Mouse (Mus musculus) spleen, adult 2 months (tissue): ENCODE data around the gene Atg13. TPM values are rescaled to one million over a fixed set of nuclear protein-coding genes. Genes with fewer than 3 reads are reported as not detected.

Experiments
- DNase-seq, 2 experiments: peaks; one replicate each; pipeline versions ENCODE4 v3.0.0 to v3.0.0-alpha.2; 2012 to 2021; ENCODE audit warnings: low spot score in 2 of 2, low read depth in 1 of 2
- H3K27ac ChIP-seq: fragments of 200-500 bp; 2 replicates; pipeline ENCODE4 v1.5.1; 2012; ENCODE audit warnings: low read length, inconsistent platforms; ENCODE audit not compliant: insufficient read depth
- H3K27me3 ChIP-seq: fragments of 200-500 bp; 2 replicates; pipeline ENCODE4 v1.6.1; 2012; ENCODE audit warnings: mild to moderate bottlenecking, moderate library complexity, low read length, inconsistent platforms; ENCODE audit not compliant: control insufficient read depth, insufficient read depth
- H3K36me3 ChIP-seq: fragments of 200-500 bp; 2 replicates; pipeline ENCODE4 v1.6.1; 2012; ENCODE audit warnings: mild to moderate bottlenecking, low read length, inconsistent platforms; ENCODE audit not compliant: control insufficient read depth, insufficient read depth
- H3K4me1 ChIP-seq: fragments of 200-500 bp; 2 replicates; pipeline ENCODE4 v1.6.1; 2011; ENCODE audit warnings: inconsistent platforms; ENCODE audit not compliant: control insufficient read depth, insufficient read depth, insufficient read length
- H3K4me3 ChIP-seq: fragments of 200-500 bp; 2 replicates; pipeline ENCODE4 v1.5.1; 2011; ENCODE audit warnings: mild to moderate bottlenecking, inconsistent platforms; ENCODE audit not compliant: insufficient read depth, insufficient read length; ENCODE audit errors: extremely low read depth
- CTCF ChIP-seq: fragments of 200-500 bp; IDR thresholded peaks from 2 replicates; pipeline ENCODE4 v1.5.1; 2011; ENCODE audit warnings: mild to moderate bottlenecking, inconsistent platforms; ENCODE audit not compliant: insufficient read depth, insufficient read length, insufficient replicate concordance; ENCODE audit errors: extremely low read depth
- POLR2A ChIP-seq: fragments of 200-500 bp; IDR thresholded peaks from 2 replicates; pipeline ENCODE4 v1.6.1; 2011; ENCODE audit warnings: low read depth, low read length, inconsistent platforms
- WGBS: fragments of 180-500 bp; shearing (Covaris S2); methylation state at CpG from one replicate; pipeline ENCODE4 v1.1.7; 2018; 5-methylcytosine and 5-hydroxymethylcytosine counted together
- polyA plus RNA-seq: library from polyadenylated mRNA; depleted of rRNA; stranded (reverse); fragments of >200 nt; gene quantifications from 2 replicates; pipeline ENCODE4 v1.2.3, GENCODE M21; 2012

Atg13 gene
- polyA plus RNA-seq, 1 experiment: 16.7 TPM

- no peaks in the 10 kb centered on the region for H3K27me3 ChIP-seq
- no peaks in the 10 kb centered on the region for H3K4me1 ChIP-seq
- no peak overlapping the region for H3K27ac ChIP-seq
- TF ChIP-seq CTCF: no peak
- TF ChIP-seq POLR2A: no peak
- 92% methylated on average over 1 of the region's 1 CpGs for WGBS
- H3K4me3 ChIP-seq: no peak overlapping the region
- no peak for DNase-seq
- H3K36me3 ChIP-seq: no peaks in the 10 kb centered on the region
Measured at GRCm38 (mm10) chr2:91714921-91715320, 4.5 kb upstream of the Atg13 start.

GRCm38 (mm10) chr2:91711256-91711925 lies 1.0 kb upstream of the Atg13 start:
- H3K4me3 ChIP-seq: peak overlapping the region; percentile 70
- peak overlapping the region; percentile 74 for H3K27ac ChIP-seq
- H3K27me3 ChIP-seq: no peaks in the 10 kb centered on the region
- H3K4me1 ChIP-seq: no peaks in the 10 kb centered on the region; the same call in 1 of the 2 replicates
- 2% methylated on average over 8 of the region's 8 CpGs for WGBS
- 0 out of 2 replicates have a peak, but pooled peaks cover 1% of the 10 kb centered on the region for H3K36me3 ChIP-seq
- DNase-seq: no peak
- TF ChIP-seq CTCF (no peak), POLR2A (no peak)

DNA sequence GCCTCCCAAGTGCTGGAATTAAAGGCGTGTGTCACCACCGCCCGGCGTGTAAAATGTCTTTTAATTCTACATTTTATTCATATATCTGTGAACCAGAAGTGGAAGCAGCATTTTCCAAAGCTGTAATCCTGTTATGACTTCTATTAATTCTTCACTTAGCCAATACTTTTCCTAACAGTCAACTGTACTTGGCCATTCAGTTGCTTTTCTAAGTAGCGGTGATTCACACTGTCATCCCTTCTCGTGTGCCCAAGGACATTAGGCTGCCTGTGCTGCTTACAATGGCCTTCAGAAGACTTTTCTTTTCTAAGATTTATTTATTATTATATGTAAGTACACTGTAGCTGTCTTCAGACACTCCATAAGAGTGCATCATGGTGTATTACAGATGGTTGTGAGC lies 2.0 kb downstream of the Atg13 start:
- Histone ChIP-seq H3K27ac (no peak overlapping the region), H3K4me3 (no peak overlapping the region), H3K4me1 (no peaks in the 10 kb centered on the region; the same call in 1 of the 2 replicates), H3K36me3 (peaks cover 1% of the 10 kb centered on the region; the same call in 1 of the 2 replicates), H3K27me3 (no peaks in the 10 kb centered on the region)
- TF ChIP-seq POLR2A: no peak
- no peak for TF ChIP-seq CTCF
- no peak for DNase-seq
- WGBS: 94% methylated on average over 6 of the region's 6 CpGs

GRCm38 (mm10) chr2:91706456-91706855 lies 3.9 kb downstream of the Atg13 start:
- DNase-seq: no peak
- Histone ChIP-seq H3K4me1 (no peaks in the 10 kb centered on the region; the same call in 1 of the 2 replicates), H3K4me3 (no peak overlapping the region)

DNA sequence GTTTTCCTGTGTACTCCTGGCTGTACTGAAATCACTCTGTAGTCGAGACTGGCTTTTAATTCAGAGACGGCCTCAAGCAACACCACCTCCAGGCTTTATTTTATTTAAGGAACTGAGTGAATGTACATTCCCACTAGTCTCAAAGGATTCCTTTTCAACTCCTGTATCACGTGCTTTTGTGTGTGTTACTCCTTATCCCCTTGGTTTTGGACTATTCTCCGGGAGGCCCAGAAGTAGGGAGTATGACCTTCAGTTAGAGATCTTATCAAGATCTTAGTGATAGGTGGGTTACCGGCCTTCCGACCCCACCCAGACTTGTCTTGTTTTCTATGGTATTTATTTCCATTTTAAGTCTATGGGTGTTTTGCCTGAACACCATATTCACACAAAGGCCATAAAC lies 4.6 kb downstream of the Atg13 start:
- no peak for DNase-seq
- WGBS: 80% methylated on average over 6 of the region's 6 CpGs
- H3K27me3 ChIP-seq: no peaks in the 10 kb centered on the region
- H3K36me3 ChIP-seq: peaks cover 1% of the 10 kb centered on the region; the same call in 1 of the 2 replicates
- no peak overlapping the region for H3K27ac ChIP-seq
- H3K4me1 ChIP-seq: no peaks in the 10 kb centered on the region; the same call in 1 of the 2 replicates
- H3K4me3 ChIP-seq: no peak overlapping the region
- TF ChIP-seq CTCF (no peak), POLR2A (no peak)

More at GRCm38 (mm10) chr2:91706456-91706855, 3.9 kb downstream of the Atg13 start:
- Histone ChIP-seq H3K27ac (no peak overlapping the region), H3K36me3 (peaks cover 1% of the 10 kb centered on the region; the same call in 1 of the 2 replicates), H3K27me3 (no peaks in the 10 kb centered on the region)
- TF ChIP-seq POLR2A: no peak
- TF ChIP-seq CTCF: no peak

- TF ChIP-seq CTCF (no peak), POLR2A (no peak)
- no peak for DNase-seq
- WGBS: 97% methylated on average over 2 of the region's 2 CpGs
Measured at GRCm38 (mm10) chr2:91701366-91701765, 9.0 kb downstream of the Atg13 start.

GRCm38 (mm10) chr2:91699225-91699624 lies 11.2 kb downstream of the Atg13 start:
- no peak for DNase-seq
- H3K4me3 ChIP-seq: no peak overlapping the region
- H3K4me1 ChIP-seq: no peaks in the 10 kb centered on the region
- H3K27ac ChIP-seq: no peak overlapping the region
- no peaks in the 10 kb centered on the region; the same call in 1 of the 2 replicates for H3K36me3 ChIP-seq
- WGBS: 57% methylated on average over 1 of the region's 1 CpGs
- no peak for TF ChIP-seq POLR2A
- no peaks in the 10 kb centered on the region for H3K27me3 ChIP-seq

More at GRCm38 (mm10) chr2:91701366-91701765, 9.0 kb downstream of the Atg13 start:
- H3K4me1 ChIP-seq: no peaks in the 10 kb centered on the region
- no peaks in the 10 kb centered on the region; the same call in 1 of the 2 replicates for H3K36me3 ChIP-seq
- no peaks in the 10 kb centered on the region for H3K27me3 ChIP-seq
- no peak overlapping the region for H3K4me3 ChIP-seq
- H3K27ac ChIP-seq: no peak overlapping the region
